Mouse (Mus musculus): ENCODE measurements around the gene Trib2. TPM values are rescaled to one million over a fixed set of nuclear protein-coding genes. Genes with fewer than 3 reads are reported as not detected.

The Trib2 gene
- polyA plus RNA-seq, 1 experiment from 2014 or later: 146 TPM

Small RNA genes within 50 kb of the gene (microRNA-seq; reads per million reads assigned to microRNA genes)
- gene Mir6387: not detected
